Mouse (Mus musculus) MN1 (cell line): ENCODE measurements around the gene Pomp.
A peak's percentile ranks its signal among the peaks of the same experiment; 100 is the strongest.

ENCODE experiments used
- DNase-seq: peaks from one replicate; pipeline ENCODE4 v3.0.0-alpha.2; 2016; ENCODE audit warnings: low spot score

Gene Pomp

GRCm38 (mm10) chr5:147860449-147861261 is at the start of gene Pomp:
Pomp (plus strand) TSS chr5:147860461.
- DNase-seq, result peak; percentile 96

DNA sequence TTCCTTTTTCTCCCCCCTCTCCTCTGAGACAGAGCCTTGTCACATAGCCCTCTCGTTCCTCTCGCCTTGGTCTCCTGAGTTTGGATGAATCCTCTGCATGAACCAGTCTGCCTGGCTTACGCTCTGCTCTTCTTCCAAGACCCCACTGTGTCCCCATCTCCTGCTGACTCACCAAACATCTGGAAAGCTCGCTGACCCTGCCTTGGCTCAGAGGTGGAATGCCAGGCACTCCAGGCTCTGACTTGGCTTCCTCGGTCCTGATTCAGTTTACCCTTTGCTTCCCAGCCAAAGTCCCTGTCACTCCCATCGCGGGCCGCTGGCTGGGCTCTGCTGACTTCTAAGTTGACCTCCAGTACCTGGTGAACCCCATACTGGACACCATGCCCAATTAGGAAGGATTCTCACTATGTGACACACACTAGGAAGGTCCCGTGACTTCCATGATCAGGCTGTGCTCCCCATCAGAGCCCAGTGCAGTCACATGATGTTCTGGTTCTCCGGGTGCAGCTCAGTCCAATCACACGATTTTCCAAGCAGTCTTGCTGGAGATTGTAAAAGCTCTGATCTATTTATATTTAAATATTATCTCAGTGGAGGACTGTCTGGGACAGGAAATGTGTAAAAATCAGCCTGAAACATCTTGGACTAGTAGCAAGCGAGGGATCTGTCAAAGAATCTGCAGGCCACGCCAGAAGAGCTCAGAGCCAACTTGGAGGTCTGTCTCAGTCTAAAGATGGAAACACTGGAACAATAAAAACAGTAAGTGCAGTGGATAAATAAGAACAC is 47.8 kb upstream of the Pomp start:
- no peak for DNase-seq

DNA sequence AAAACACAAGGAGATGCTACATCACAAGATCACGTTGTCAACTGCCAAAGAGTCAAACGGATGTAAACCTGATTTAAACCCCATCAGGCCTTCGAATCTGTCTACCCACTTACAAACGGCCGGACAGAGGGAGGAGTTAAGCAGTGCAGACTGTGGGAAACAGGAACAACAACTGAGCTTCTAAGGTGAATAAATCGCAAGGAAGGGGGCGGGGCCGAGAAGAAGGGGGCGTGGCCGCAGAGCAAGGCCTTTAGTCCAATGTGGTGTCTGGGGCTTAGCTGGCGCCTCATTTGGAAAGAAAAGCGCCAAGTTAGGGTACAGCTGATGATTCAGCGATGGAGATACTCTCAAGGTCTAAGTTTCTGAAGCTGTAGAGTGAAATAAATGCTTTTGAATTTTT is 45.3 kb upstream of the Pomp start:
- DNase-seq, result no peak

DNA sequence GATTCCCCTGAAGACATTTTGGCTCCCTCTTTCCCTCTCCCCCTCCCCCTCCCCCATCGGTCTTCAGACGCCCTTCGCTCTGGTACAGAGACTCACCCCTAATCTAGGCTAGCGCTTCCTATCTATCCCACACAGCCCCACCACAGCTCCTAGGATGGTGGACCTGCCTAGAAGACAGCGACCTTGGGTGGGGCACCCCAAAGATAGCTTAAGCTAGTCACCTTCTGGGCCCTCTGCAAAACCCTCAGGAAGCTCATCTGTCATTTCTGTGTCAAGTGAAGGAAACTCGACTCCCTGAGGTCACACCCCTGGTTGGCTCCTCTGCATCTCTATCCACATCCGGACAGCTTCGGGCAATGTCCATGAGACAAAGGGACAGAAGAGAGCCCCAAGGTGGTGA is 44.7 kb upstream of the Pomp start:
- no peak for DNase-seq

DNA sequence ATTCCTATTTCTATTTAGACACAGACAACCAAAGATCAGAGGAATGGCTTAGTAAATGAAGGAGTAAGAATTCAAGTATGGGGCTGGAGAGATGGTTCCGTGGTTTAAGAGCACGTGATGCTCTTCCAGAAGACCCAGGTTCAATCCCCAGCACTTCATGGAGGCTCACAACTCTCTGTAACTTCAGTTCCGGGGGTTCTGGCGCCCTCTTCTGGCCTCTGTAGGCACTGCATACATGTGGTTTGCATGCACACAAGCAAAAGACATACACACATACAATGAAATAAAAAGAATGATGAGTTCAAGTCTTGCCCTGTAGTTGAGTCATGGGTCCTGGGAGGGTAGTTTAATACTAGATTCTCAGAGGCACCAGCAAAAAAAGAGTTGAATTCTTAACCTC is 43.8 kb upstream of the Pomp start:
- DNase-seq, result no peak

- no peak for DNase-seq
Measured at GRCm38 (mm10) chr5:147817747-147818496, 42.3 kb upstream of the Pomp start.

GRCm38 (mm10) chr5:147818866-147819265 is 41.4 kb upstream of the Pomp start:
- no peak for DNase-seq

GRCm38 (mm10) chr5:147819895-147820294 is 40.4 kb upstream of the Pomp start:
- no peak for DNase-seq

DNA sequence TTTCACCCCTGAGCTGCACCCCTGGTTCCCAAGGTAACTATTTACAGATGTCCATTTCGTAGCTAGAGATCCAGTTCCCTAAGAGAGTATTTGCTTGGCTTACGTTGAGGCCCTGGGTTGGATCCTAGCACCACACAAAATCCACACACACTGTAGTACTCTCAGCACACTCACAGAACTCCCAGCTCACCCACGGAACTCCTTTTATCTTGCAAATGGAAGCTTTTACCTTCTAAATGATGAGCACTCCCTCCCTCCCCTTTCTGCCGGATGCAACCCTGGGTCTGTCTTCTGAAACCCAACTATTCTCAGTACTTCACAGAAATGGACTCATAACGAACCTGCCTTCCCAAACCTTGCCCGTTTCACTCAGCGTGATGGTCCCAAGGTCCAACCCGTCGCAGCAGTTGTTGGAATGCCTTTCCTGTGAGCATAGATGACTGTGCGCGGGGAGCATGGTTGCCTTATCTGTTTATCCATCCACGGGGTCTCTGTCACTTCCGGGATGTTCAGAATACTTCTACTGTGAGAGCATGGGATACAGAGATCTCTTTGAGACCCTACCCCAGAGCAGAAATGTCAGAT is 36.1 kb upstream of the Pomp start:
- DNase-seq, result no peak

- DNase-seq, result peak; percentile 46
Measured at GRCm38 (mm10) chr5:147825375-147825969, 34.8 kb upstream of the Pomp start.

- DNase-seq, result no peak
Measured at GRCm38 (mm10) chr5:147826091-147826490, 34.2 kb upstream of the Pomp start.

- no peak for DNase-seq
Measured at GRCm38 (mm10) chr5:147826546-147826945, 33.7 kb upstream of the Pomp start.

DNA sequence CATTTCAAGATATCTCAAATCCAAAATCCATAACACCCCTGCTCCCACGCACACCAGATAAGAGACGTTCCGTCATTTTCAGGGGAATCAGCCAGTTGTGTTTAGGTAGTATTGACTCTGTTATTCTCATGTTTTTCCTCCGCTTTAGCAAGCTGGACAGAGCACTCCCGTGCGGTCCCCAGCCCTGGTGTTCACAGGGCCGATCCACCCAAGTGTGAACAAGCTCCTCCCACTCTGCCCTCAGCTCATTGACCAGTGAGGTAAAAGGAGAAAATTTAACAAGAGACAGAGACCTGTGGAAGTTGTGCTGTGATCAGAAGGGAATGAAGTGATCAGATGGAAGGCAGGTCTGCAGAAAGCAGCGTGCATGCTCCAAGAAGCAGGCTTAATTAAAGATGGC is 31.4 kb upstream of the Pomp start:
- DNase-seq, result no peak

DNA sequence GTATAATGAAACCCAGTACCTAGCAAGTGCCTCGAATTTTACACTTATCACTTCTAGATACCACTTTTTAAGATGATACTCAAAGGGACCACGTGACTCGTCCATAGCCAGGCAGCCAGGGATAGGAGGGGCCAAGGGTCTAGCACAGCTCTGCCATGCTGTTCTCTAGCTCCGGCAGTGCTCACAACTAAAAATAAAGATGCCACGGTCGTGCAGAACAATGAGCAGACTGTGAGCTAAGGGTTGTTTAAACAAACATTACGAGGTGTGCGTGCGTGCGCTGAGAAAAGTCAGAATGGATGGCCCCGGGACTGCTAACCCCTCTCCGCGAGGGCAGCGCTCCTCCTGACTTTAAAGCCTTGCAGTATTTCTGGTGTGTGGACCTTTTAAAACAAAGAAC is 27.4 kb upstream of the Pomp start:
- no peak for DNase-seq

DNA sequence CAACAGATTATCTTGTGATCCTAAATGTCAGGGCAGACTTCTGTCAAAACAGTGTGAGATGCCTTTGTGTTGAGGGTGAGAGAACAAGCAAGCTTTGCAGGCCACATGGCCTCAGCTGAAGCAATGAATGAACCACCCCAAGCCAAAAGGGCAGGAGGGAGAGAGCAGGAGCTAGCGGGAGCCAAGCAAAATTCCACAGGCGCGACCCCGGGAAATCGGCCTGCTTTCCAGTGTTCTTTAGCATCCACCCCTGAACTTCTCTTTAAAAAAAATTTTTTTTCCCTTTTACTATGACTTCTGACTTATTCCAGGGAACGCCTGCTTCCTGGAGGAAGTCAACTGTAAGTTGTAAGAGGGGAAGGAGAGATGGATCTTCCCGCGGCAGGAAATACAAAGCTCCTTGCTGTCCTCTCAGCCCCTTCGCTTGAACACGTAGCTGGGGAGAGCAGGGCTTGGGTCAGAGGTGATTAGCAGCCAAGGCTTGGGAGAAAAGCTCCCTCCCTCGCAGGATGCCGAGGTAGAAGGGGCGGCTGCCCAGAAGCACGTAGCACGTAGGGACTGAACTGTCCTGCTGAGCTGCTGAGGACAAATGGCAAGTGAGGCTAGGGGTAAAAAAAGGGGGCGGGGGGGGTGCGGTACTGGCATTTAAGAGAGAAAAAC is 25.3 kb upstream of the Pomp start:
- DNase-seq, result no peak

- DNase-seq, result no peak
Measured at GRCm38 (mm10) chr5:147839418-147839817, 20.8 kb upstream of the Pomp start.

DNA sequence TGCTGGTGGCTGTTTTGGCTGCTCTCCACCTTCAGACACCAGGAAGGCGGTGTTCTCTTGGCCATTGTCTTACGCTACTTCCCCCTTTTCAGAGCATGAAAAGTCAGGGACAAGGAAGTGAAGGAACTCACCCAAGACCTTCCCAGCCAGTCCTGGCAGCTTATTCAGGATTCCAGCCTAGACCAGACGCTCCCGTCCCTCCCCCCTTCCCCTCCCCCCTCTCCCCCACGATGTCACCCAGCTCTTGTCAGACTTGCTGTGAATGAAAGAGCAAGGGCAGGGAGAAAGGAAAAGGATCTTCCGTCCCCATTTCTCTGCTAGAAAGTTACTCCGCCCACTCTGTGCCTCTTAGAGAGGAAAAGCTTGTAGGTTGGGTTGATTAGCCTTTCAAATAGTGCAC is 16.9 kb upstream of the Pomp start:
- no peak for DNase-seq

- no peak for DNase-seq
Measured at GRCm38 (mm10) chr5:147845319-147845718, 14.9 kb upstream of the Pomp start.

GRCm38 (mm10) chr5:147847361-147847760 is 12.9 kb upstream of the Pomp start:
- DNase-seq, result no peak

DNA sequence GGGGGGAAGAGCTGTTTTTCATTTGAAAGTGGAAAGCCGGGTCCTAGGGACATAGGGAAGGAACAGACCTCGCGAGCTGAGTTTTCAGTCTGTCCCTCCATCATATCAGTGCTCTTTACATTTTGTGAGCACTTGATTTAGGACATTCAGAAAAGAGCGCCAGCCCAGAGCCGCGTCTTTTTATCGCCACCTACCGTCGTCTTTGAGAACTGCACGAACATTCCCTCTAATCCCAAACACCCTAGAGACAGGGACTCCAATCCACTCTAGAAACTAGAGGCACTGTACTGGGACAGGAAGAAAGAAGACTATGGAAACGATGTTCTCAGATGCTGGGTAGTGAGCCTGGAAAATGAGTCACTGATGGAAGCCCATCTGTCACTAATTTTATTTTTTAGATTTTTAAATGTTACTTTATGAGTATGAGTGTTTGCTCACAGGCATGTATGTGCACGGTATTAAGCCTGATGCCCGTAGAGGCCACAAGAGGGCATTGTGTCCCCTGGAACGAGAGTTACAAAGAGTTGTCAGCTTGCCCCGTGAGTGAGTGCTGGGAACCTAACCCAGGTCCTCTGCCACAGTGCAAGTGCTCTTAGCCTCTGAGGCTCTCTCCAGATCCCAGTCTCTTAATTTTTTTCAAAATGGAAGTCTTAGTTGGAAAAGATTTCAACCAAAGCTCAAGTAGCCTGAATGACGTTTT is 11.9 kb upstream of the Pomp start:
- DNase-seq, result peak; percentile 77

DNA sequence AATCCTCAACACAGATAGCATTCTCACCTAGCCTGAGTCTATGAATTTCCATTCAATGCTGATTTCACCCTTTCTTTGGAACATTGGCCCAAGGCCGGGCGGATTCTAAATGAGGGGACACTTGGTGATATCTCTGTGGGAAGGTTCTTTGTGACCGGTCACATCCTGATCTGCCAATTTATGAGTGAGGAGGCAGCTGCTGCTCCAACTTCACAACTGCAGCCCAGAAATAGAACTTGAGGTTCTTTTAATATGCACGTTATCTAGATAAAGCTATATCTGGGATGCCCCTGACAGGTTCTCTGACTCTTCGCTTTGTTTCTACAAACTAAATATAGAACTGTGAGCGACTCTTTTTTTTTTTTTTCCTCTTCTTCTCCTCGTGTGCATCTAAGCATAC is 10.1 kb upstream of the Pomp start:
- no peak for DNase-seq
